Mouse (Mus musculus) cortical plate, adult 2 months (tissue): Measurements from ENCODE around the gene Igsf8. TPM values are rescaled to one million over a fixed set of nuclear protein-coding genes. Genes with fewer than 3 reads are reported as not detected.
A peak's percentile ranks its signal among the peaks of the same experiment; 100 is the strongest.

Source experiments
- H3K27ac ChIP-seq: fragments of 200-500 bp; 2 replicates; pipeline ENCODE4 v1.5.1; 2012; ENCODE audit warnings: low read length, control low read depth, inconsistent platforms; ENCODE audit not compliant: insufficient read depth
- H3K4me1 ChIP-seq: fragments of 200-500 bp; 2 replicates; pipeline ENCODE4 v1.6.1; 2011; ENCODE audit warnings: low read length; ENCODE audit not compliant: control insufficient read depth, insufficient read depth
- H3K4me3 ChIP-seq: fragments of 200-500 bp; 2 replicates; pipeline ENCODE4 v1.5.1; 2011; ENCODE audit warnings: mild to moderate bottlenecking, low read length, control low read depth; ENCODE audit not compliant: insufficient read depth
- CTCF ChIP-seq: fragments of 200-500 bp; IDR thresholded peaks from 2 replicates; pipeline ENCODE4 v1.5.1; 2011; ENCODE audit warnings: mild to moderate bottlenecking, control low read depth, low read length; ENCODE audit not compliant: insufficient read depth; ENCODE audit errors: extremely low read depth
- POLR2A ChIP-seq: fragments of 200-500 bp; IDR thresholded peaks from 2 replicates; pipeline ENCODE4 v1.6.1; 2011; ENCODE audit warnings: mild to moderate bottlenecking, low read length, control low read depth; ENCODE audit not compliant: insufficient read depth; ENCODE audit errors: extremely low read depth
- polyA plus RNA-seq: library from polyadenylated mRNA; depleted of rRNA; stranded (reverse); fragments of >200 nt; gene quantifications from 2 replicates; pipeline ENCODE4 v1.2.3, GENCODE M21; 2012; rRNA removed

Gene Igsf8
- 318 and 326 TPM in 2 replicates for polyA plus RNA-seq

DNA sequence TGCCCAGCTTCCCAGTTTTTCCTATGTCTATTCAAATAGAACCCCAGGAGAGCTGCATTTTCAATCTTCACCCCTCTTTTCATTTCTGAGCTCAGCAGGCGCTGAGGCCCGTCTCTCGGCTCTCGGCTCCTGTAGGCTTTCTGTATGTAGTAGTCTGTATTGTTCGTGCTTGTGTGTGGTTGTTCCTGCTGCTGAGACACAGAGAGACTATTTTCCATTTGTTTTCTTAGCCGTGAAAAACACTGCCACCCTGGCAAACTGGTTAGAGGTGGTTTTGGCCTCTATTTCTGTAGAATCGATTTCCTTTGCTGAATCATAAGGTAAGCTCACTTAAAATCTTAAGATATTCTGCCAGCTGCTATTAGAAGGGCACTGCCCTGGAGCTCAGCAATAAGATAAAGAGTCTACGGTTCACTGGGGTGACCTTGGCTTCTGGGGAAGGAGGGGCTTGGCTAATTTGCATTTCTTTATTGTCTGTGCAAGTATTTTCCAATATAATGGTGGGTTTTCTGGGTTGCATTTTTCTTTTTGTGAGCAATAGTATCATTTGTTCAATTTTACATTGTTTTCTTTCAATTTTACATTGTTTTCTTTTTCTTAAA lies at the start of gene Igsf8:
Gene Igsf8, plus strand, starts transcription at position 165 of the 602 bp plus-strand sequence.
- TF ChIP-seq CTCF (no peak), POLR2A (no peak)
- Histone ChIP-seq H3K27ac (no peak within 1 kb of the TSS), H3K4me3 (no peak within 1 kb of the TSS)

DNA sequence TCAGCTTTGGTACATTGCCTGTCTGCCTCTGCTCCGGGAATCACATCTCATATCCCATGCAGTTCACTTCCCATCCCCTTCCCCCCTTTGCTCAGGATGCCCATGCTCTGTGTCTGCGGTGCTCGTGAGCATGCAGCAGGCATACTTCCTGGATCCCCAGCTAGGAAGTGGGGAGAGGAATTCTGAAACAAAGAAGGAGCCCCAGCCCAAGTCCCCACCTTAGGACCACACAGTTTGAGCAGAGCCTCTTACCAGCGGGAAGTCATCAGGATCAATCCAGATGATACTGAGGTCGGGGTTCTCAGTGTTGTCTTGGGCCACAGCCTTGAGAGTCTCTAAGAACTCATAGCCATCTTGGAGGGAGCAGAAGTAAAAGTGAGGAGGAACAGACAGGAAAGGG lies 48.7 kb upstream of the Igsf8 start:
- no peak overlapping the region for H3K27ac ChIP-seq
- TF ChIP-seq CTCF (no peak), POLR2A (no peak)
- 0 out of 2 replicates have a peak, but pooled peaks cover 2% of the 10 kb centered on the region for H3K4me1 ChIP-seq
- H3K4me3 ChIP-seq: no peak overlapping the region

More for the DNA sequence above, at the start of gene Igsf8:
- no peaks in the 10 kb centered on the region for H3K4me1 ChIP-seq

DNA sequence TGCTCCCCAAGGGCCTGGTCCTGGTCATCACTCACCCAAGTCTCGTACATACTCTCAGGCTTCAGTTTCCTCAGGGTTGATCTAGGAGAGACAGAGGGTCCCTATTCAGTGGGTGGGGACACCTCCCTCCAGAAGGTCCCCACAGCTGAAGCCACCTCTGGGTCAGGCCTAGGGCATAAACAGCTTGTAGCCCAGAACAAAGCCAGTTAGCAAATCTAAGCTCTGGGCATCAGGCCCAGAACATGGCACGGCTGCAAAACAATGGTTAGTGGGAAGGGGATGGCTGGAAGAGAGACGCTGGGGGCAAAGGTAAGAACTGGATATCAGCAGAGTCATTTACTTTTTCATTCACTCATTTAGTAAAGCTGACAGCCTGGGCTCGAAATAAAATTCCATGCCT lies 47.7 kb upstream of the Igsf8 start:
- Histone ChIP-seq H3K4me1 (0 out of 2 replicates have a peak, but pooled peaks cover 2% of the 10 kb centered on the region), H3K4me3 (no peak overlapping the region), H3K27ac (no peak overlapping the region)
- TF ChIP-seq CTCF: no peak
- no peak for TF ChIP-seq POLR2A

DNA sequence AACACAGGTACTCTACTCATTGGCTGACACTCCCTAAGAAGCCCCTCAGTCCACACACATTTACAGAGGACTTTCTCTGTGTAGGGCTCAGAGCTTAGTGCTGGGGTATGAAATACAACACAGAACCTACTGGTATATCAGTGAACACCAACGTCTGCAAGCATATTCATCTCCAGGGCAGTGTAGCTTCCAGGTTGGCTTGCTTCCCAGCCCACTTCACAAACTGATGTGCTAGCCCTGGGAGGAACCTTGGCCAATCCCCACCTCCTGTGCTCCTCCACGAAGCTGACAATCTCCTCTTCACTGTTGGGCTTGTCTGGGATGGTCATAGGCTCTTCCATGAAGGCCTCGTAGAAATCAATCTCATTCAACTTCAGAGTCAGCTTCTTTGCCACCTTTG lies 46.7 kb upstream of the Igsf8 start:
- 0 out of 2 replicates have a peak, but pooled peaks cover 2% of the 10 kb centered on the region for H3K4me1 ChIP-seq
- H3K4me3 ChIP-seq: no peak overlapping the region
- H3K27ac ChIP-seq: no peak overlapping the region
- TF ChIP-seq CTCF (no peak), POLR2A (no peak)

DNA sequence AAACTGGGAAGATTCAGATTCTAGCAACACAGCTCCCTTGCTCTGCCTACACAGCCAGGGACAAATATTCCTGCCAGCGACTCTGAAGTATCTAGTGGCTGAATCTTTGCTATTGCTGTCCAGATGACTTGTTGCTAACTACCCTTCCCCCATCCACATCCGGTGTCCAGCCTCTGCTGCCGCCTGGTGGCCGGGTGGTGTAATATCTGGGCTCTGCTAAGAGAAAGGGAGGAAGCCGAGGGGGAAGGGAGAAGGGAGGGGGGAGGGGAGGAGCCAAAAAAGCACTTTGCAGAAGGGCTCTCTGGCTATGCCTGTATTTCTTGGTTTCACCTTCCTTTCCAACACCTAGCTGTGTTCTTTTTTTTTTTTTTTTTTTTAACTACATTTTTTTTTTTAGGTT lies 44.3 kb upstream of the Igsf8 start:
- 0 out of 2 replicates have a peak, but pooled peaks cover 2% of the 10 kb centered on the region for H3K4me1 ChIP-seq
- H3K4me3 ChIP-seq: no peak overlapping the region
- 0 out of 2 replicates have a peak overlapping the region, but pooled peaks have one; percentile 22 for H3K27ac ChIP-seq
- no peak for TF ChIP-seq POLR2A
- peak; percentile 92 for TF ChIP-seq CTCF

DNA sequence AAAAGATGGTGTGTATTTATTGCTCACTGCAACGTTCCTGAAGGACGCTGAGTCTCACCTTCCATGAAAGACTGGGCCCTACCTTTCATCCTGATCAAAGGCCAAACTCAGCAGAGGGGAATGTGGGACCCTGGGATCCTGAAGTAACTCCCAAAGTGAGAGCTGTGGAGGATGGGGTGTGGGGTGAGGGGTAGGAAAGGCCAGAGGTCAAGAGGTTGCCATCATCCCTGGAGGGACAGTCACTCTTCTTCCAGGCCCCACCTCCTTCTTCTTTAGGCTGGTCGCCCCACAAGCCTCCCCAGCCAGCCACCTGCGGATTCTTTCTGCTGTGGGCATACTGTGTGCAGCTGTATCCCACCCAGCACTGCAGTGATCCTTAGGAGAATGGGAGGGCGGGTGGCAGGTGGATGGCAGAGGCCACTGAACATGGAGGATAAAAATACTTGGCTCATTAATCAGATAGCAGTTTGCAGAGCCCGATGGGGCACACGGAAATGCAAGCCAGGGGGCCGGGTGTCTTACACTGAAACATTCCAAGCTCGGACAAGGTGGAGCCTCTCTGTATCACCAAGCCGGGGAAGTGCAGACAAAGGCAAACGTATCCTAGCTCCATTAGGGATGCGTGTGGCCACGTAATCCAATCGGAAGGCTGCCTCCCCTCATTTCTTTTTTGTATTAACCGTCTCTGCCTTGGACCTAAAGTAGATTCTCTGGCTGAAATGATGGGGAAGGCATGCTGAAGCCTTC lies 43.1 kb upstream of the Igsf8 start:
- no peak overlapping the region for H3K27ac ChIP-seq
- no peak overlapping the region for H3K4me3 ChIP-seq
- H3K4me1 ChIP-seq: 0 out of 2 replicates have a peak, but pooled peaks cover 2% of the 10 kb centered on the region
- no peak for TF ChIP-seq POLR2A
- TF ChIP-seq CTCF: no peak

DNA sequence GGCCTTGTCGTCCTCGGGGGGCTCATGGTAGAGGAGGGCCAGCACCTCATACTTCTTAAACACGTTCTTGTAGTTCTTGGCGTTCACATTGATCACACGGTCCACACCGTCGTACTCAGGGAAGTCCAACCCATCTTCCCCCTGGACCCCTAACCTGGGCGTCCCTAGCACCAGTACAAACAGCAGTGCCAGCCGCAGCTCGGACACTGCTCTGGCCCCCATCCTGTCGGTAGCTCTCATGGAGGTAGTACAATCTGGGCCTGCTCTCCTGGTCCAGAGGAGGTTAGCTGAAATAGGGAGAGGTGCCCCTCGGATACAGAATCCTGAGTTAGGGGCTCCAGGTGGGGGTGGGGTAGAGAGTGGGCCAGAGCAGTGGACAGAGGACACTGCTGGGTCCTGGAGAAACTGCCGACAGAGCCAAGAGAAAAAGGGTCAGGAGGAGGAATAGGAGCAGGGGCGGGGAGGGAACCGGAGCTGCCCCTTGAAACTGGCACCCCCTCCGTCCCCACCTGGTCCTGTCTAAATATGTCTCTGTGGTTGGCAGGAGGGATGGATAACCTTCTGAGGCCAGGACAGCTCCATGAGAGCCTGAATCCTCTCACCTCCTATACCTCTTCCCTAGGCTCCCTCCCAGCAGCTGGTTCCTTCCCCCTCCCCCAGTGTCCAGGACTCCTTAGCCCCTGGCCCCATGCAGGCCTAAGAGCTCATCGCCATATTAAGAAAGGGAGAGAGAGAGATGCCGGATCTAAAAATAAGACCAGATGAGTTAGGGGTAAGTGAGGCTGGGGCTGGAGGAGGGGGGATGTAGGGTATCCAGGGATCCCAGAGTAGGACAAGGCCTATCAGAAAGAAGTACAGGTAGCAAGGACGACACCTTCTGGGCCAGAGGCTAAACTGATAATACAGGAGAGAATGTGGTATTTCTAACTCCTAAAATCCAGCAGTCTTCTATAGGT lies 41.7 kb upstream of the Igsf8 start, which contains the start of gene Casq1:
Gene Casq1, minus strand, starts transcription at position 418 of the 956 bp plus-strand sequence.
- Histone ChIP-seq H3K4me1 (0 out of 2 replicates have a peak, but pooled peaks cover 2% of the 10 kb centered on the region), H3K4me3 (no peak within 1 kb of the TSS), H3K27ac (no peak within 1 kb of the TSS)
- TF ChIP-seq POLR2A (no peak), CTCF (no peak)

DNA sequence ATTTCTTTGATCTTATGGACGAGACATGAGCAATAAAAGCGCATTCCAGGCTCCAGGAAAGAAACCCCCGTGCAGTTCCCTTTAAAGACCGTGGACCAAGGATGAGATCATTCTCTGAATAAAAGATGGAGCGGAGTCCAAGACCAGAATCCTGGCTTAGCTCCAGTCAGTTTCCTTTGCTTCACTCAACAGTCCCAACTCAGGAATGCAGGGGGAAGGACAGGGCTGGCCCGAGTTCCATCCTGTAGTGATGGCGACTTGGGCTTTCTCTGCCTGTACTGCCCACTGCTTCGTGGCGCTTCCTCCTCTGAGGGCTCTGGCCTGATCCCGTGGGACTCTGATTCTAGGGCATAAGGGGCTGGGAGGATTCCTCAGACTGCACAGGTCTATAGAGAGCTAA lies 41.0 kb upstream of the Igsf8 start:
- no peak overlapping the region for H3K27ac ChIP-seq
- TF ChIP-seq CTCF (no peak), POLR2A (no peak)
- H3K4me3 ChIP-seq: no peak overlapping the region
- 0 out of 2 replicates have a peak, but pooled peaks cover 2% of the 10 kb centered on the region for H3K4me1 ChIP-seq
